Comparison of ENCODE assay signal across 9 mouse cellular contexts in genomic region chr10:96690868-96691302, GRCm38 (mm10).
A peak's percentile ranks its signal among the peaks of the same experiment; 100 is the strongest.
DNase-seq lines count a peak whose midpoint lies in the region; ATAC-seq and TF ChIP-seq lines count a peak whose summit lies in the region.
"Had no signal": no experiment of that assay in that cellular context is flagged by ENCODE, and none has a peak within 500 bp of the region (broad histone marks: within the 10 kb centered on the region; RNA-seq: fewer than 3 reads in every experiment).

No protein-coding gene starts in this region.

- intact Hi-C loops in left cerebral cortex, adult 2 months (cut with DNase I): no loop called here

- TF ChIP-seq CTCF in left cerebral cortex, adult 2 months (IDR thresholded peaks at IDR 0.05): no peak

- DNase-seq in right cerebral cortex, postnatal 10 days (ENCODE audit: low spot score in 2 of 2): peak; percentile 22 to 35
- DNase-seq in right cerebral cortex, adult 18-20 months: no peak
- DNase-seq in brain, embryonic 18.5 days (ENCODE audit: low read depth, low spot score): peak; percentile 51
- peak; percentile 82 for DNase-seq in kidney, adult 9 months
- DNase-seq in left cerebral cortex, adult 2 months (ENCODE audit: extremely low spot score in 1 of 2, low spot score in 2 of 2): no peak
- no peak for DNase-seq in right cerebral cortex, postnatal 36 days (ENCODE audit: low spot score in 2 of 2)

- H3K27ac ChIP-seq in left cerebral cortex, adult 2 months: no peak overlapping the region
- H3K27ac ChIP-seq: limb, embryonic 12.5 days had no signal

- ATAC-seq in monocyte, adult 5-6 weeks (replicated peaks; ENCODE audit: insufficient number of reproducible peaks, low FRiP score, low TSS enrichment, poor library complexity, severe bottlenecking): peak; percentile 64
- ATAC-seq in cerebellum, adult (ENCODE audit: insufficient number of reproducible peaks, low FRiP score, low TSS enrichment): no peak

- H3K4me3 ChIP-seq in left cerebral cortex, adult 2 months: no peak overlapping the region
- H3K4me3 ChIP-seq: limb, embryonic 12.5 days had no signal

Comparison
In these comparisons a context has a peak if more than half of its experiments do, and no peak if none do; other contexts are left out.
1. DNase-seq: peak in right cerebral cortex, postnatal 10 days (2 of 2), brain, embryonic 18.5 days (single experiment) and kidney, adult 9 months (single experiment); none in right cerebral cortex, adult 18-20 months (single experiment), left cerebral cortex, adult 2 months (0 of 2) and right cerebral cortex, postnatal 36 days (0 of 2).